Mouse (Mus musculus): Measurements from ENCODE around the gene Surf6.
"Not testable (repeated sequence)": the region's sequence is repeated elsewhere in the genome, so short reads cannot be mapped to it uniquely, and the experiment has no call there.

Gene Surf6

GRCm38 (mm10) chr2:26914148-26914941, 11.7 kb upstream of the Surf6 start:
- in situ Hi-C loops (cut with MboI, MseI), result loop anchor here in 1 of 2 experiments (25.0 kb wide), 1 partner anchor 1702 kb away; the partner anchor contains the start of genes Fam166a, Nelfb, Stpg3 and Tubb4b

- in situ Hi-C loops (cut with MboI, MseI), result loop anchor here in 1 of 2 experiments (25.0 kb wide), 1 partner anchor 1701 kb away; the partner anchor contains the start of genes Fam166a, Nelfb, Stpg3 and Tubb4b
Measured at GRCm38 (mm10) chr2:26913416-26914147, 10.9 kb upstream of the Surf6 start.

- in situ Hi-C loops (cut with MboI, MseI), result loop anchor here in 1 of 2 experiments (25.0 kb wide), 1 partner anchor 1700 kb away; the partner anchor contains the start of genes Fam166a, Nelfb, Stpg3 and Tubb4b
Measured at GRCm38 (mm10) chr2:26912253-26912770, 9.6 kb upstream of the Surf6 start.

GRCm38 (mm10) chr2:26910994-26911765, 8.5 kb upstream of the Surf6 start:
- in situ Hi-C loops (cut with MboI, MseI), result loop anchor here in 1 of 2 experiments (25.0 kb wide), 1 partner anchor 1699 kb away; the partner anchor contains the start of genes Fam166a, Nelfb, Stpg3 and Tubb4b

- in situ Hi-C loops (cut with MboI, MseI), result loop anchor here in 1 of 2 experiments (25.0 kb wide), 1 partner anchor 1698 kb away; the partner anchor contains the start of genes Fam166a, Nelfb, Stpg3 and Tubb4b
Measured at GRCm38 (mm10) chr2:26910124-26910993, 7.7 kb upstream of the Surf6 start, which contains the start of the genes Med22 and Rpl7a. Gene Med22, minus strand, starts transcription at chr2:26910677. Gene Rpl7a, plus strand, starts transcription at chr2:26910764.

- in situ Hi-C loops (cut with MboI, MseI), result loop anchor here (5.0 to 25.0 kb wide), 2 partner anchors 467 to 1697 kb away; partner anchors contain the start of genes Fam166a (in 1 of the 2), Nelfb (in 1 of the 2), Stpg3 (in 1 of the 2) and Tubb4b (in 1 of the 2)
Measured at GRCm38 (mm10) chr2:26909387-26909784, 6.7 kb upstream of the Surf6 start.

GRCm38 (mm10) chr2:26908710-26909386, 6.2 kb upstream of the Surf6 start:
- in situ Hi-C loops (cut with MboI, MseI), result loop anchor here (5.0 to 25.0 kb wide), 2 partner anchors 467 to 1697 kb away; partner anchors contain the start of genes Fam166a (in 1 of the 2), Nelfb (in 1 of the 2), Stpg3 (in 1 of the 2) and Tubb4b (in 1 of the 2)

- in situ Hi-C loops (cut with MboI, MseI), result loop anchor here (5.0 to 25.0 kb wide), 2 partner anchors 465 to 1695 kb away; partner anchors contain the start of genes Fam166a (in 1 of the 2), Nelfb (in 1 of the 2), Stpg3 (in 1 of the 2) and Tubb4b (in 1 of the 2)
Measured at GRCm38 (mm10) chr2:26907109-26907508, 4.4 kb upstream of the Surf6 start.

GRCm38 (mm10) chr2:26906431-26906830, 3.8 kb upstream of the Surf6 start:
- in situ Hi-C loops (cut with MboI, MseI), result loop anchor here (5.0 to 25.0 kb wide), 2 partner anchors 464 to 1694 kb away; partner anchors contain the start of genes Fam166a (in 1 of the 2), Nelfb (in 1 of the 2), Stpg3 (in 1 of the 2) and Tubb4b (in 1 of the 2)

- in situ Hi-C loops (cut with MboI, MseI), result loop anchor here (5.0 to 25.0 kb wide), 2 partner anchors 464 to 1694 kb away; partner anchors contain the start of genes Fam166a (in 1 of the 2), Nelfb (in 1 of the 2), Stpg3 (in 1 of the 2) and Tubb4b (in 1 of the 2)
Measured at GRCm38 (mm10) chr2:26905936-26906335, 3.3 kb upstream of the Surf6 start.

- in situ Hi-C loops (cut with MboI, MseI), result loop anchor here (5.0 to 25.0 kb wide), 3 partner anchors 59 to 1691 kb away; partner anchors contain the start of genes Fam166a (in 1 of the 2), Nelfb (in 1 of the 2), Rexo4 (in 1 of the 2) and Stpg3 (in 1 of the 2)
Measured at GRCm38 (mm10) chr2:26903311-26903710, 632 bp upstream of the Surf6 start.

GRCm38 (mm10) chr2:26901834-26902400, 762 bp downstream of the Surf6 start:
- in situ Hi-C loops (cut with MboI, MseI), result loop anchor here (5.0 to 25.0 kb wide), 3 partner anchors 60 to 1690 kb away; partner anchors contain the start of genes Fam166a (in 1 of the 2), Nelfb (in 1 of the 2), Rexo4 (in 1 of the 2) and Stpg3 (in 1 of the 2)

- in situ Hi-C loops (cut with MboI, MseI), result loop anchor here (5.0 to 25.0 kb wide), 3 partner anchors 62 to 1688 kb away; partner anchors contain the start of genes Fam166a (in 1 of the 2), Nelfb (in 1 of the 2), Rexo4 (in 1 of the 2) and Stpg3 (in 1 of the 2)
Measured at GRCm38 (mm10) chr2:26900731-26901130, 1.9 kb downstream of the Surf6 start.

- in situ Hi-C loops (cut with MboI, MseI), result loop anchor here in 1 of 2 experiments (5.0 kb wide), 1 partner anchor 244 kb away; no protein-coding TSS in a partner anchor
Measured at GRCm38 (mm10) chr2:26895898-26896297, 6.8 kb downstream of the Surf6 start.

- in situ Hi-C loops (cut with MboI, MseI), result not testable (repeated sequence)
Measured at GRCm38 (mm10) chr2:26886170-26886569, 16.5 kb downstream of the Surf6 start.

- in situ Hi-C loops (cut with MboI, MseI), result not testable (repeated sequence)
Measured at GRCm38 (mm10) chr2:26885541-26885940, 17.1 kb downstream of the Surf6 start.

- in situ Hi-C loops (cut with MboI, MseI), result no loop called here
Measured at GRCm38 (mm10) chr2:26878571-26878970, 24.1 kb downstream of the Surf6 start.
